Mouse (Mus musculus): ENCODE results near the gene Mprip.

Mprip gene

GRCm38 (mm10) chr11:59803516-59803915 is 142.4 kb downstream of the Mprip start:
- DNase-seq (ENCODE audit: low spot score) = no peak

- DNase-seq (ENCODE audit: low spot score) = no peak
These were observed 143.5 kb downstream of the Mprip start for GRCm38 (mm10) chr11:59804409-59805110.

- no peak for DNase-seq (ENCODE audit: low spot score)
These were observed 144.2 kb downstream of the Mprip start for GRCm38 (mm10) chr11:59805256-59805655.

GRCm38 (mm10) chr11:59805656-59806055 is 144.6 kb downstream of the Mprip start:
- no peak for DNase-seq (ENCODE audit: low spot score)

GRCm38 (mm10) chr11:59808170-59808960 is 147.3 kb downstream of the Mprip start:
- no peak for DNase-seq (ENCODE audit: low spot score)

GRCm38 (mm10) chr11:59809071-59809669 is 148.1 kb downstream of the Mprip start:
- no peak for DNase-seq (ENCODE audit: low spot score)

- DNase-seq (ENCODE audit: low spot score) = peak; percentile 75
These were observed 148.8 kb downstream of the Mprip start, which contains the start of gene Flcn for GRCm38 (mm10) chr11:59809670-59810474. TSS of gene Flcn (minus strand) at chr11:59810016.

GRCm38 (mm10) chr11:59810480-59811158 is 149.5 kb downstream of the Mprip start:
- DNase-seq (ENCODE audit: low spot score) = no peak

- DNase-seq (ENCODE audit: low spot score) = no peak
These were observed 150.1 kb downstream of the Mprip start for GRCm38 (mm10) chr11:59811211-59811610.

GRCm38 (mm10) chr11:59813276-59813675 is 152.2 kb downstream of the Mprip start:
- DNase-seq (ENCODE audit: low spot score) = no peak

GRCm38 (mm10) chr11:59814311-59814710 is 153.2 kb downstream of the Mprip start:
- no peak for DNase-seq (ENCODE audit: low spot score)

- no peak for DNase-seq (ENCODE audit: low spot score)
These were observed 153.8 kb downstream of the Mprip start for GRCm38 (mm10) chr11:59814936-59815335.

- no peak for DNase-seq (ENCODE audit: low spot score)
These were observed 154.5 kb downstream of the Mprip start for GRCm38 (mm10) chr11:59815482-59816065.

GRCm38 (mm10) chr11:59817916-59818315 is 156.8 kb downstream of the Mprip start:
- DNase-seq (ENCODE audit: low spot score) = no peak

GRCm38 (mm10) chr11:59821625-59822024 is 160.5 kb downstream of the Mprip start:
- DNase-seq (ENCODE audit: low spot score) = no peak
